Mouse (Mus musculus) cerebellum, adult 2 months (tissue): ENCODE results near the gene Il10rb.

Experiments used
- CTCF ChIP-seq: fragments of 200-500 bp; IDR thresholded peaks from 2 replicates; pipeline ENCODE4 v1.5.1; 2011; ENCODE audit warnings: low read depth, mild to moderate bottlenecking, control low read depth, low read length, moderate library complexity, borderline replicate concordance; ENCODE audit not compliant: insufficient read depth
- POLR2A ChIP-seq: fragments of 200-500 bp; IDR thresholded peaks from 2 replicates; pipeline ENCODE4 v1.6.1; 2011; ENCODE audit warnings: low read length, control low read depth, borderline replicate concordance; ENCODE audit not compliant: insufficient read depth

GRCm38 (mm10) chr16:91447512-91447900, 41.5 kb downstream of the Il10rb start:
- TF ChIP-seq CTCF, result no peak
- no peak for TF ChIP-seq POLR2A
